Mouse (Mus musculus) Muller cell, postnatal 12 days (primary cell): Measurements from ENCODE around the gene Neurl1a.

Source experiments
- DNase-seq: peaks from one replicate; pipeline ENCODE4 v3.0.0-alpha.2; 2015; ENCODE audit errors: inconsistent ontology term

Neurl1a gene

DNA sequence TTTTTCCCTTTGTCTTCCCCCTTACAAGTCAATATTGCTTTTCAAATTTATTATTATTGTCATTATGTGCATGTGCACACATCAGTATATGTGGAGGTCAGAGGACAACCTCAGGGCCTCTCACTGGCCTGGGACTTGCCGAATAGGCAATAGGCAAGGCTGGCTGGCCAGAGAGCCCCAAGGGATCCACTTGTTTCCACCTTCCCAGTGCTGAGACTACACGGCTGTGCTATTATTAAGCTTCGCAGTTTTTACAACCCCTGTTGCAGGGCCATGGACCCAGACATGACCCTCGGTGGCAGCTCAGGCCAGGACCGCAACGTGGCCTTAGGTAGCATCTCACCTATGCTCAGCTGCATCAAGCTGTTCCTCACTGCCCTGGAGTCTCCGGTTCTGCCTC is 33.8 kb downstream of the Neurl1a start:
- no peak for DNase-seq

DNA sequence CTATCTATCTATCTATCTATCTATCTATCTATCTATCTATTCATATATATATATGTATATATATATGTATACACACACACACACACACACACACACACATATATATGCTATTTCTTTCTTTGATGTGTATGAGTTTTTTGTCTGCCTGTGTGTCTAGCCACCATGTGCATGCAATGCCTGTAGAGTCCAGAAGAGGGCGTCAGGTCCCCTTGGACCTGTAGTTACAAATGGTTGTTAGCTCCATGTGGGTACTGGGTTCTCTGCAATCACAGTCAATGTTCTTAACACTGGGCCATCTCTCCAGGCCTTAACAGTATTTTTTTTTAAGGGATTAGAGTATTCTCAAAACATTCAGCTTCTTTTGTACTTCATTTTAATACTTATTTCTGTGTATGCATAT is 34.9 kb downstream of the Neurl1a start:
- DNase-seq: no peak

DNA sequence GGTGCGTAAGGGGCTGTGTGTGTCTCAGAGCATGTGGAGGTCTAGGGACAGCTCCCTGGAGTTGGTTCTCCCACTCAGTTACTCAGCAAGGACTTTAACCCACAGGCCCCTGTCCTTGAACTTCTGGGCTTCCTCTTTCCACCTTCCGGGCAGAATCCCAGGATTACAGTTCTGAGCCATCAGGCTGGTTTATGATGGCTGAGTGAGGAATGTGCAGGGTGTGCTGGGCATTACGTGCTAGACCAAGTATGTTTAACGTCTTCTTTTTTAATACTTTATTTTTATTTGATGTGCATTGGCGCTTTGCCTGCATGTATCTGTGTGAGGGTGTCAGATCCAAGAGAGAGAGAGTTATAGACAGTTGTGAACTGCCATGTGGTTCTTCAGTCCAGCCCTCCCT is 38.1 kb downstream of the Neurl1a start:
- DNase-seq: no peak

DNA sequence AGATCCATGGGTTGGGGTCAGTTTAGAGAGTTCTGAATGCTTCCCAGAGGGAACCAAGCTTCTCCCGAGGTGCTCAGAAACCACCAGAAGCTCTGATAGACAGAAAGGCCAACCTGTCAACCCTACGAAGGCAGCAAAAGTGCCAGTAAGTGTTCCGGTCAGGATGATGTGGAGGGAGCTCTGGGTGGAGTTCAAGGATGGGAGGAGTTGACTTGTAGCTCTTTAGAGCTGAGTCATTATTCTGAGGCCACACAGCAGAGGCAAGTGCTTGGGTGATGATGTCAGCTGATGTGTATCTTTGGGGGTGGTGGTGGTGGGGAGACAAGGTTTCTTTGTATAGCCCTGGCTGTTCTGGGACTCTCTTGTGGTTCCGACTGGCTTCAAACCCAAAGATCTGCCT is 41.0 kb downstream of the Neurl1a start:
- DNase-seq: peak; percentile 69

DNA sequence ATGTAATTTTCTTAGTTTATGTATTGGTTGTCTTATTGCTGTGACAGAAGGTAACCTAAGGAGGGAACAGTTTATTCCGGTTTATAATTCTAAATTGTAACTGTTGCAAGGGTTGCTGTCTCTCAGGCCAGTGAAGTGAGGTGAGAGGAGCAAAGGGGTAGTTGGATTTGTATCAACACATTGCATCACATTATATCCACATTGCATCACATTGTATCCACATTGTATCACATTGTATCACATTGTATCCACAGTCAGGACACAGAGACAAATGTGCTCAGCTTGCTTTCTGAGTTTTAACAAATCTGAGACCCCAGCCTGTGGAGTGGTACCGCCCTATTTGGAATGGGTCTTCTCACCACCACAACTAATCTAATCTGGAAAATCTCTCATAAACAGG is 41.6 kb downstream of the Neurl1a start:
- DNase-seq: no peak

DNA sequence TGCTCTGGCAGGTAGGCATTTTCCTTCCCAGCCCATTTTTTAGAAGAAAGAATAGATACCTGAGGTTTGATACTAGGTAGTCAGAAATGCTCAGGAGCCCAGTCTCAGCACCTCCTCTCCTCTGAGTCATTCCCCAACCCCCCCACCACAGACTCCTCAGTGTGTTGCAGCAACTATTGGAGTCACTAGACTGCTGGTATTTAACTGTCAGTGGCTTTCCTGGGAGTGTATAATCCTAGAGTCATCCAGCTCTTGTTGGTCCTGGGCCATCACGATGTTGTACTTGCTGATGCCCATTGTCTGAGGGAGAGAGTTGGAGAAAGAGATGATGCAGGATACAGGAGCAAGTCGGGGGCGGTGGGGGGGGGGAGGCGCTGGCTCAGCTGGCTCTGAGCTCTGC is 42.4 kb downstream of the Neurl1a start:
- DNase-seq: peak; percentile 48

DNA sequence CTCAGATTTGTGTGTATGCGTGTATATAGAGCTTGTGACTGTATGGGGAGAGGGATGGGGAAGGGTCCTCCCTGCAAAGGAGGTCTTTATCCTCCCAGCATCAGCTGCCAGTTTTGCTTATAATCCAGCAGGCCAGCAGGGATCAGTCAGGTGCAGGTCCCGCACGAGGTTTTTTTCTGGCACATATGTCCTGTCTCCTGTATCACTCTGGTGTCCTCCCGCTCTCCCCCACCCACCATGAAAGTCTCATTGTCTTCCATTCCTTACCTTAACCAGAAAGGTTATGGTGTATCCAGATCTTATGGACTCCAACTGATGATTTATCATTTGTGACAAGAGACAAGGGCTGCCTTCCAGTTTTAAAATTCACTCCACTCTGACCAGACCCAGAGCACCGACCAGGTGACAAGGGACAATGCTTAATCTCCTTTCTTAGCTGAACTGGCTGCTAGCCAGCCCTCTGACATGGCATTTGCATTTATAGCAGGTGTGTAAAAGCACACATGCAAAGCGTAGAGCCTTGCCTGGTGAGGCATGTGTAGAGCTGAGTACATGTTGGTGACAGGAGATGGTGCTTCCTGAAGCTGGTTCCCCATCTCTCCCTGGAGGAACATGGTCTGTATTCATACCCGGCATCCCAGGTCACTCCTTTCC is 43.0 kb downstream of the Neurl1a start:
- no peak for DNase-seq

DNA sequence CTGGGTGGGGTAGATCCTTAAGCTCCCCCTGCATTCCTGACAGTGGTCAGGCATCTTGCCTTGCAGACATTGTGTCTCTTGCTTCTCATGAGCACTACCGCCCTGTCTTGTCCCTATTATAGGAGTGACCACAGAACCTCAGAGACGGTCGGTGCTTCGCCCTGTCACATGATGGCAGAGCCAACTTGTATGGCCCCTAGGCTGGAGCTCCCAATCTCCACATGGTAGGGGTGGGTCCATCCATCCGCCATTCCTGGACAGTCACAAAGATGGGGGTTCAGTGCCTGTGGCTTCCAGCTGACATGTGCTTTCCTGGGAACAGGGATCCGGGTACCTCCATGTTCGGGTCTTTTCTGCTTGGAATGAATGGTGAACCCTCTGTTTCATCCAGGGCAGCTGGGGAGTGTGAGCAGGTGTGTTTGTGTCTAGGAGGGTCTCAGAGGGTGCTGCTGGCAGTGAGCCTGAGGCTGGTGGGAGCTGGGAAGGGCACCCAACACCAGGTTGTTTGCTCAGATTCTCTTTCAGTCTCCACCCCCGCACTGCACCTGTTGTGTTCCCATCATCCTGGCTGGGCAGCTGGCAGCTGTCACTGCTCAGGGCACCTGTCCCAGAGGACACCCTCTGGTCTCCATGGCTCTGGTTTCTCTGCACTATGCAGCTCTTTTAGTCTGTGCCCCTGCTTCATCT is 43.7 kb downstream of the Neurl1a start:
- DNase-seq: no peak

DNA sequence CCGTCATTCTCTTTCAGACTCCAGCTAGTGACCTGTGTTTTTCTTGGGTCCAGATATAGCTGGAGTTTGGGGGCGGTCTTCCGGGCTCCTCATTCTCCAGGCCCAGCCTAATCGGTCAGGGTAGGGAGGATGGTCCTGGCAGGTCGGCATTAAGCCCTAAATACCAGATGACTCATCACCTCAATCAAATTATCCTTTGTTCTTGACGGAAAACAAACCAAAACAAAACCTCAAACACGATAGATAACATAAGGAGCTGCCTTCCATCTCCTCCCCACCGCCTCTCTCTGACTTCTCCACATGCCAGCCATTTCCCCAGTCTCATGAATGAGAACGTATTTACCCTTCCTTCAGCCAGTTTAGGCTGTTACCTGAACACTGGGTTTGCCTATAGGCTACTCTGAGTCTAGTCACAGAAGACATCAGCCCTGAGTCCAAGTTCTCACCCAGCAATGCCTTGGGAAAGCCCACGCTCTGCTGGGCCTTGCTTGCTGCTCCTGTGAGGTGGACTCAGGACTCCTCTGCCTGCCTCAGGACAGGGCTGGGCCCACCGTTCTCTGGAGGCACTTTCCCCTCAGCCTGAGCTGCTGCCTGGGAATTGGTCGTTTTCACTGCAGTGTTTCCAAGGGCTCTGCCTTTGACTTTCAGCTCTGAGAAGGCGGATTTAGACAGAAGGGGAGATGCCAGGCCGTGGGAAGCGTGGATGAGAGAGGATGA is 44.4 kb downstream of the Neurl1a start:
- peak; percentile 36 for DNase-seq

DNA sequence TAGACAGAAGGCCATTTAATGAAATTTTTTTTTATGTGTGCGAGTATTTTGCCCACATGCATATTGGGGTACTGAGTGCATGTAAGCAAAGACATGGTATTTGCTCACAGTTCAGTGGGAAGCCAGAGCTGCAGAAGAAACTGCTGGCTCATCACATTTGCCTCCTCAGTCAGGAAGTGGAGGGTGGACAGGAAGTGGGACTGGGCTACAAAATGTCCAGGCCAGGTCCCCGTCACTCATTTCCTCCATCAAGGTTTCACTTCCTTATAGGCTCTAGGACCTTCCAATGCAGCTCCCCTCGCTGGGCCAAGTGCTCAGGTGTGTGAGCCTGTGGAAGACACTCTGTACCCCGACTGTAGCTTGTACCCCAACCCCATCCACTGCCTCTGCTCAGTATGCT is 46.1 kb downstream of the Neurl1a start:
- no peak for DNase-seq

DNA sequence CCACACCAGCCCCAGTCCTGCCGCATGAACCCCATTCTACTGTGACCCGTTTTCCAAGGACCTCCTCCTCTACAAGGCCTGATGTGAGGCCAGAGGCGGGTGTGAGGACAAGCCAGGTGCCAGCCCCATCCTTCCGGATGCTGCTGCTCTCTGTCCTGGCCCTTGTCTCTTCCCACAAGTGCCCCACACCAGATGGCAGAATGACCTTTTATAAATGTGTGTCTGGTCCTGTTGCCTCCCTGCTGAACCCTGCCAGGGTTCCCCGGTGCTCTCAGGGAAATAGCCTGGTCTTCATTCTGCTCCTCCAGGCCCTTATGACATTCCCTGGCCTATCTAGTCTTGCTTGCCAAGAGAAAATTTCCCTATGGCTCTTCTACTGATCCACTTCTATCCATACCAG is 47.2 kb downstream of the Neurl1a start:
- DNase-seq: no peak

DNA sequence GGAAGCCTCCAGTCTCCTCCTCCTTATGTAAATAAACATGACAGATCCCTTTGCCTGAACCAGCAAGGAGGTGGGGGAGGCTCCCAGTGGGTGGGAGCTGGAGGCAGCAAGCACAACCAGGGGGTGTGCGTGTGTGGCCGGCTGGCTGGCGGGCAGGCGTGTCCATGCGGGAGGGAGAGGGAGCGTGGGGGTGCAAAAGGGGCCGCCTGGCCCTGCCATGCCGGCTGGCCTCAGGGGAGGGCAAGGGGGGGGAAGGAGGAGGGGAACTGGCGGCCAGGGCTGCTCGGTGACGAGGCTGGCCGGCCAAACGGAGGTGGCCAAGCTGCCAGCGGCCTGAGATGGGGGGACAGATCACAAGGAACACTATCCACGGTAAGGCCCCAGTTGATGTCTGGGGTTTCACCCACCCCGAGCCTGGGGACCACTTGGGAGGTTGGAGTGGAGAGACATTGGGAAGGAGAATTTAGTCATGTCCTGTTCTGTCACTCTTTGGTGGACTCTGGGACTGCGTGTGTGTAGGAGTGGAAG is 50.2 kb downstream of the Neurl1a start:
- peak; percentile 59 for DNase-seq

DNA sequence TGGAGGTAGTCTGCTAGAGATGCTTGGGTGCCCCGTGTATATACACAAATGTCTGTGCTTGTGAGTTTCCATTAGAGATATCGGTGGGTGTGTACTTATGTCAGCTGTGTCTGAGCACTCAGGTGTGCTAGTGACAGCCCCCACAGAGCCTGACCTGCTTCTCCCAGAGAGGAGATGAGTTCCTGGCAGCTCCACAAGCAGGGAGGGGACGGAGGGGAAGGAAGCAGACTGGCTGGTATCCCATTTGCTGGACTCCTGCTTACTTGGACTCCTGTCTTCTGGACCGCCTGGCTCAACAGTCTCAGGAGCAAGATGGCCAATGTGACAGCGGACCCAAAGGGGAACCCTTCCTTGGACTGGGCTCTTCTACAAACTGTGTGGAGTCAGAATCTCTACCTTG is 50.8 kb downstream of the Neurl1a start:
- DNase-seq: no peak

DNA sequence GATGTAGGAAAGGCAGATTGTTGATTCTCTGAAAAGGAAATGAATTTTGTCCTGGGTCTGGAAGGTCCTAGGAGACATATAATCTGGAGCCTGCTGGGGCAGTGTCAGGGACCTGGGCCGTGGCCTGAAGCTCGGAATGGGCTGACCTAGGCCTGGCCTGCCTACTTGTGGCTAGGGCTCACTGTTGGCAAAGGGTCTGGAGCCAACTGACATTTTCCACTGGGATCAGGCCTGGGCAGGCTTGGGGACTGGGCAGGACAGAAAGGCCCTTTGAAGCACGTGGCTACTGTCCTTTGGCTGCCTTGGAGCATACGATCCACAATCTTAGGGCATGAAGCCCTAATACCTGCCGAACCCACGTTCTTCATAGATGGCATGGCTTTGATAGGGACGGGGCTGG is 51.5 kb downstream of the Neurl1a start:
- DNase-seq: no peak

DNA sequence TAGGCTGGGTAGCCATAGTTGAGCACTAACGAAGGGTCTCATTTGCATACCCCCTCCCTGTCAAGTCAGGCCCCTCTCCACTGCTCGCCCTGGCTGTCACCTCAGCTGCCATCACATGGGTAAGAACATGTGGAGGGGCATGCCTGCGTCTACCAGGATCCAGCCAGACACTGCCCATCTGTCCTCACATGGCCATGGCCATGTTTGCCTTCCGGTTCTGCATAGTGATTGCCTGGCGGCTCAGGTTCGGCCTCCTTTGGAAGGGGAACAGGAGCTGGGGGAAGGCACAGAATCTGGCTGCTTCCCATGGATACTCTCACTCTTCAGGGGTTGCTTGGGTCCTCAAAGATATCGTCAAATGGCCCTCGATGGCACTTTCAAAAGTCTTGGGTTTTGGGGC is 52.1 kb downstream of the Neurl1a start:
- no peak for DNase-seq

DNA sequence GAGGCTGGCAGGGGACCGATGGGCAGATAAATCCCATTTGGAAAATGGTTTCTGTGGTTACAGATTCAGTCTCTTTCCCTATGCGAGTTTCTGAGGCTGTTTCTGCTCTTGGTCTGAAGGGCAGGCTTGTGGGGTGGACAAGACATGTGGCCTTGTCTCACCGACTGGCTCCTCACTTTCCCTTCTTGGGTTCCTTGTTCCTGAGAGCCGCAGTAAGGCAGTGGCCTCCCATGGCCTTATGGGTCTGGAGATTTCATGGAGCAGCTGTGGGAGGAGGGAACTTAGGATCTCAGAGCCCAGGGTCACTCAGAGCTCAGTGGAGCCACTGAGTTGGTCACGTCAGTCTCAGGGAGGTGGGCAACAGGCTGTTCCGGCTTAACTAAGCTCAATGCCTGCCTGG is 52.8 kb downstream of the Neurl1a start:
- DNase-seq: no peak

DNA sequence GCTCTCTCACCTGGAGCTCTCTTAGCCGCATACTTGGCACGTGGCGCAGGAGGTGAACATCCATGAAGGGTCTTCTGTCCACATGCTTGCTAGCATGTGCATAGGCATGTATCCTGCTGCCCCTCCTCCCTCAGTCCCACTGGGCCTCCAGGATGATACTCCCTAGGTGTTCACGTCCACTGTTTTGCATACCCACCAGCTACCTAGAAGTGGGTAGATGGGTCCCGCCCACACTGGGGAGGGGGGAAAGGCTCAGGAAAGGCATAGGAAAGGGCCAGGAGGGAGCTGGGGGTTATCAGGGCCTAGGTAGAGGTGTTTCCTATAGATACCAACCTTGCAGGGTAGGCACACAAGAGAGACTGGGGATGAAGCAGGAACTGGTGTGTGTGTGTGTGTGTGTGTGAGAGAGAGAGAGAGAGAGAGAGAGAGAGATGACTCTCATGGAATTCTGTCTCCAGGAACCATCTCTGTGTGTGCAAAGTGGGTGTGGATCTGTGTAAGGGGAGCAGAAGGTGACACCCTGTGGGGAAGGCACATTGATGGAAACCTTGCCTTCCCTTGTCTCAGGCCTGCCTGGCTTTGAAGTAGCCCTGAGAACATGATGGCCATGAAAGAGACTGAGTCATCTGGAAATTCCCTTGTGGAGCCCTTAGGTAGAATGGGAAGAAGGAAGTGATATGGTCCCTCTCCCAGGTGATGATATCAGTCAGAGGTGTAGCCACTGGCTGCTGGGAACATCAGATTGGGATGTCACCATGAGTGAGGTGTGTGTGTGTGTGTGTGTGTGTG is 53.7 kb downstream of the Neurl1a start:
- DNase-seq: no peak

DNA sequence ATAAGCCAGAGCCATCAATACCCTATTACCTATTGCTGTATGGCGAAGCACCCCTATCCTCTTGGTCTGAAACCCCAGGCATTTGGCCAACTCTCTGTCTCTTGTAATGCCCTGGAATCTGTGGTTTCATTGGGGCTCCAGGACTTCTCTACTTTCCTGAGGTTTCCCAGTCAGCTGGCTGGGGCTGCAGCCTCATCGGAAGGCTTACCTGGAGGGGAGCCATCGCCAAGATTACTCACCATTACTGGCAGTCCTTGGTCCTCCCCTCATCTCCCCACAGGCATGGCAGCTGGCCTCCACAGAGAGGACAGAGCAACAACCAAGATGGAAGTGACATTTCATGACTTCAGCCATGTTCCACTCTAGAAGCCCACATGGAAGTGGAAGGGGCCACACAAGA is 54.5 kb downstream of the Neurl1a start:
- no peak for DNase-seq

DNA sequence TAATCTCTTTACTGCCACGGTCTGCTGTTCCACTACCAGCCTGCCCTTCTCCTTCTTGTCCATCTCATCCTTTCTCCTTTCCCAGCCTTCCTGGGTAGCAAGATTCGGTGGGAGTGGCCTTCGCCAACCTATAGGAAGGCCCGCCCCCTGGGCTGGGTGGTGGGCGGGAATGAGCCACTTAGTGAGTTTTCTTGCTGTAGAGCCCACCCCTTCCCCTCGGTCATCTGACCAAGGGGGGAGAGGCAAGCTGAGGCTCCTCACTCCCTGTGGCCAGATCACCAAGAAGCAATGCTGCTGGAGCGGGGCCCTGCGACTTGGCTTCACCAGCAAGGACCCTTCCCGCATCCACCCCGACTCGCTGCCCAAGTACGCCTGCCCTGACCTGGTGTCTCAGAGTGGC is 61.5 kb downstream of the Neurl1a start:
- DNase-seq: no peak

DNA sequence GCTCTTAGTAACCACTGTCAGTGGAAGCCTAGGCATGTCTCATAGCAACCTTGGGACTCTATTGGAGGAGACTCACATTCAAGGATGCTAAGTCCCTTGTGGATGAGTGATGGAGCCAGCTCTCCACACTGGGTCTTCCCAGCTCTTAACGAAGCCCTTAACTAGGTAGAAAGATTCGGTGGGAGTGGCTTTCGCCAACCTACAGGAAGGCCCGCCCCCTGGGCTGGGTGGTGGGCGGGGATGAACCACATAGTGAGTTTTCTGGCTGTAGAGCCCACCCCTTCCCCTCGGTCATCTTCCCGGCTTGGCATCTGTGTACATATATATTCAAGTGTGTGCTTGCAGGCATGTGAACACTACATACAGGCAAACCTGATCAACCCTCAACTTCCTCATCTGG is 62.3 kb downstream of the Neurl1a start:
- no peak for DNase-seq

DNA sequence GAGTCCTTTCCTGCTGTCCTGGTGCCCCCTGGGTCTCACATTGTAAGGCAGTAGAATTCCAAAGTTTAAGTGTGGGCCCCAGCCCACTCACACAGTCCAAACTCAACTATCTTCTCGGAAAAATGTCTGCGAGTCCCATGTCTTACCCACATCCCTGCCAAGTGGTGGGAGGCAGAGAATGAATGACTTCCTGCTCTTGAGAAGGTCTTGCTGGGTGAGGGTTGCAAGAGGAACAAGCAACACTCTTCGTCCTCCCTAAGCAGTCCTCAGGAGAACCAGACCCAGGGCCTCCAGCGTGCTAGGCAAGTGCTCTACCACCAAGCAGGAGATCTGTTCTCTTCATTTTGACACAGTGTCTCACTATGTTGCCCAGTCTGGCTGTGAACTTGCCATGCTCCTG is 63.6 kb downstream of the Neurl1a start:
- no peak for DNase-seq

DNA sequence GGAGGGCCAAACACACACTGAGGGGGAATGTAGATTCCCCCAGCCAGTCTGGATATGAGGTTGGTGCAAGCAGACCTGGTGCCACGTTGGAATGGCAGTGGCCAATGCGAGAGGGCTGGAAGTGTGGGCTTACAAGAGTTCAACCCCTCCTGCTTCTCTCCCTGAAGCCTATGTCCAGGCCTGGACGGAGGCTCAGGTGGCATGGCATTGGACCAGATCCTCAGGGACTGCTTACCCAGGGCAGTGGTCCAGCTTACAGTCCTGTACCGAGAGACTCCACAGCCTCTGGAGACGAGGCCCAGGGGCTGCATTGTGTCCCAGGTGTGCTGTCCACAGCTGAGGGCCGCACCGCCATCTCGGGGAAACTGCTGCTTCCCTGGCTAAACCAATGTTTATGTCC is 66.9 kb downstream of the Neurl1a start:
- no peak for DNase-seq
